Mouse (Mus musculus): ENCODE data around the gene Ciita.

Gene Ciita

DNA sequence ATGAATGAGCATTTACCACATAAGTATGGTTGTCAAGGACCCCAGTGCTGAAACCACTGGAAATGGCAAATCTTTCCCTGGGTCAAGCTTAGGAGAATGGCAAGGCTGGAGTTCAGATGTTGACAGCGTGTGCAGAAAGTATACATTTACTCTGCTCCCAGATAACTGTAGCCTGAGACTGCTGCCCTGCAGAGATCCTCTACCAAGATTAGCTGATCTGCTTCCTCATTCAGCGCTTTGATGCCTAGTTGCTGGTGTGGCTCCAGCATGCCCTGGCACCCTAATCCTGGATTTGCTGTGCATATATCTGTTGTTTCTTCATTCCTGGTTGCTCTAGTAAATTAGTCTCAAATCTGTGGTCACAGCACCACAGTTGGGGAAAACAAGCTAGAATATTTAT, 74.0 kb downstream of the Ciita start:
- no peak for DNase-seq (ENCODE audit: low spot score)

DNA sequence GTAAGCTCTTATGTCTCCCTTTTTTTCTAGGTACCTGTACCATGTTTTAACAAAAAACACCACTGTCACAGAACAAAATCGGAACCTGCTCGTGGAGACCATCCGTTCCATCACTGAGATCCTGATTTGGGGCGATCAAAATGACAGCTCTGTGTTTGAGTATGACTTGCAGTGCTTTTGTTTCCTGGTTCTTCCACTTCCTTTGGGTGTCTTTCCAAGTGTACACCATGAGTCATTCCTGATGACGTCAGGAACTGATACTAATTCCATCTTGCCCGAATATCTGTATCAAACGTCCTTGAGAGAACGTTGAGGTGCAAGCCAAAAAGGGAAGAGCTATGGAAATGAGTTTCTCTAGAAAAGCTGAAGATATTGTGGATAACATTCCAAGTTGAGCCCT, 80.1 kb downstream of the Ciita start:
- no peak for DNase-seq (ENCODE audit: low spot score)

DNA sequence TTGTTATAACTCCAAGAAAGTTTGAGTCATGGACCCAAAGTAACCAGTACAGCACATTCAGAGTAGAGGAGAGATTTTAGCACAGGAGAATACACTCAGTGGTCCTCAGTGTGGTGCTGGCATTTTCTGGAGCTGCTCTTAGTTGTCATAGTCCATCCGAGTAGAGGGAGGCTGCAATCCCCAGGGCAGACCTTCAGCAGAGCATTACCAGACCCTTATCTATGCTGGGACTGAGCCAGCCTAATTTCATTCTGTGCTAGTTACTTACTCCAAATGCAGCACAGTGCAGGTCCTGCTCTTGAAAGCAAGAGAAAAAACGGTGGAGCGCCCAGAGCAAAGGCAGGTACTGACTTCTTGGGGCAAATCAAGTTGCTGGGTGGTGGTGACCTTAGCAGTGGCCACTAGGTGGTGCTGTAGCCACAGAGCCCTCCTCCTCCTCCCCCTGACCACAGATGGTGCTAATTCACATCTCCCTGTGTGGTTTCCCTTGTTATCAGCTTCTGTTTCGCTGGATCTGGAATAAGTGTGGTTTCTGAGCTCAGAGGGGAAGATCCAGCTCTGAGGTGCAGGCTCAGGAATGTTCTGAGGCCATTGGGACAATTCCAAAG, 85.5 kb downstream of the Ciita start:
- no peak for DNase-seq (ENCODE audit: low spot score)

DNA sequence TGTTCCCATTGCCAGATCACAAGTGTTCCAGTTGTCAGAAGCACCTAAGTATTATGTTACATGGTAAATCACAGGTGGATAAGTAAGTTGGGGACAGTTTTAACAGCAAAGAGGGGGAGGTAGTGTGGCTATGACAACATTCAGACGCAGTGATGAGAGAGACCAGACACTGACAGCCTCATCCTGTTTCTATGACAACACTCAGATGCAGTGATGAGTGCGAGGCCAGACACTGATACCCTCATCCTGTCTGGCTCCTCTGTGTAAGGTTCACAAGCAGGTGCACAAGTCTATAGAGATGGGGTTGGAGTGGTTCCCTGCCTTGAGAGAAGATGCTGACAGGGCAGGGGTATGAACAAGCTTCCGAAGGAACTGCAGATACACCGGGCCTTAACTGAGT, 87.3 kb downstream of the Ciita start:
- no peak for DNase-seq (ENCODE audit: low spot score)

DNA sequence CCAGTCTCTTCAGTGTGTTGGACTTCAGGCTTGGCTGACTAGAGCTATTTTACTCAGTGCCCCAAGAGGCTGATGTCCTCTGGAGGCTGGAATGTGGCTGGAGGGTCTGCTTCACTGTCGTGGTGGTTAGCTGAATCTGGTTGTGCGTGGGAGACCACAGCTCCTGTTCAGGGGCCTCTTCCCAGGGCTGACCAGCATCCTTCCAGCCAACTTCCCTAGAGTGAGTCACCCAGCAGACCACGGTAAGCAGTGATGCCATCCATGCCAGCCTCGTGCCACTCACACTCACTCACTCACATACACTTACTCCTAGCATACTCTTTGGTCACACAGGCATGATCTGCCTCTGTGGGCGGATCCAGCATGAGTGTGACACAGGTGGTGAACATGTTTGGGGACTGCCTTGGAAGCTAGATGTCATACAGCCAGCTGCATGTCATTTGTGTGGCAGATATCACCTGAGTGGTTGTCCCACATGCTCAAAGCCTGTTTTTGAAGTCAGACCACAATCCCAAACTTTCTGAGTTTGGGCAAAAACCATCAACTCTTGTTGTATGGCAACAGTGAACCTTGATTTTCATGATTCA, 90.0 kb downstream of the Ciita start:
- DNase-seq (ENCODE audit: low spot score): no peak

DNA sequence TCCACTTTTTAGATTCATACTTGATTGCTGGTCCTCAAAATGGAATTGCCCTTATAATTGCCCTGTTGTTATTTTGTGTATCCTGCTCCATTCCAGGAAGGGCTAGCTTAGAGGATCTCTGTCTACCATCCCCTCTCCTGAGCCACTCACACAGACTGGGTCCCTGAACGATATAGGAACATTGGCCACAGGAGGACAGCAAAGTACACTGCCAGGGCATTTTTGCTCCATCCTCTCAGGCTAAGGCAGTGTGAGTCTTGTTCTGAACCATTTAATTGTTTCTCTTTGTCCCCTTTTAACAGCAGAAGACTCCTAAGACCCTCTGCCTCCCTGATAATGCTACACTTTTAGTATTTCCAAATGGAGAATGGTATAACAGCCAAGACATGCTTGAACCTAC, 90.8 kb downstream of the Ciita start:
- no peak for DNase-seq (ENCODE audit: low spot score)

DNA sequence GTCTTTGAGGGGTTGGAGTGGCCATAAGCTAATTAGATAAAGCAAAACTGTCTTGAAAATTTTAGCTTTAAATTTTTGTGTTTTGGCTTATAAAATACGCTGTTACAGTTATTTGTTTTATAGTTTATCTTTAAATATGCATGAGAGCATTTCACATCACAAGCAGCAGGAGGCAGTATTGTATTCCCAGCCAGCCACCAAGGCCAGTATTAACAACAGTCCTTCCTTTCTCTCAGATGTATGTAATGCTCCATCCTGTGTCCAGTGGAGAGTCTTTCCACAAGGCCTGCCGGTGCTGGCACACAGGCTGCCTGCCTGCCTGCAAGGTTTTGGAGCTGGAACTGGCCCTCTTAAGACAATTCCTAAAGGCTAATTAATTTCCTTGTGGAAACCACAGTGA, 92.0 kb downstream of the Ciita start:
- DNase-seq (ENCODE audit: low spot score): no peak

DNA sequence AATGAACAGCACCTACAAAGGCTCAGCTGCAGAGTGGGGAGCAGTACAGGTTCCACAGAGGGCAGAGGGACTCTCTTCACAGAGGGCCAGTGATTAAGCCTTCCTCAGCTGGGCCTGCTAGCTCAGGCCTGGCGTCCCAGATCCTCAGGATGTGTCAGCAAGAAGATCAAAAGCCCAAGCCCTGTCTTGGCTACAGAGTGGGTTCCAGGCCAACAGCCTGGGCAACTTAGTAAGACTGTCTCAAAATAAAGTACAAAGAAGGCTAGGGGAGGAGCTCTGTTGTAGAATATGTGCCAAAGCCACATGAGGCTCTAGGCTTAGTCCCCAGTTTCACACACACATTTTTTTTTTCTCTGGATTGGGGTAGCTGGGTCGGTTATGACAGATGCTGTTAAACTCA, 95.1 kb downstream of the Ciita start:
- DNase-seq (ENCODE audit: low spot score): no peak

DNA sequence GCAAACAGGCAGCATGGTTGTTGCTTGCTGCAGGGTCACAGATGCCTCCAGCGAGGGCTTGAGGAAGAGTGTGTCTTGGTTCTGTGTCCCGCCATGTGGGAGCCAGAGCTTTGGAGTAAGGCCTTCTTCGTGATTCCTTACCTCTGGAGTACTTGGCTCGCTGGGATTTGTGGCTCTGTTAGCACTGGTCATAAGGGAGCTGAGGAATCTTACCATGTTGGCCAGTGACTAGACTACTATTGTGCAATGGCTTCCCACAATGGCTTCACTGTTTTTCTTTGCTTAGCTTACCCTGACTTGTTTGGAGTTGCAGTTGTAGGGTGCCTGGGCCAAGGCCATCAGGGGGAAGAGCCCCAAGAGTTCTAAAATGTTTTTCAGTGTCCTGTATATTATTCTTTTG, 96.1 kb downstream of the Ciita start:
- no peak for DNase-seq (ENCODE audit: low spot score)

DNA sequence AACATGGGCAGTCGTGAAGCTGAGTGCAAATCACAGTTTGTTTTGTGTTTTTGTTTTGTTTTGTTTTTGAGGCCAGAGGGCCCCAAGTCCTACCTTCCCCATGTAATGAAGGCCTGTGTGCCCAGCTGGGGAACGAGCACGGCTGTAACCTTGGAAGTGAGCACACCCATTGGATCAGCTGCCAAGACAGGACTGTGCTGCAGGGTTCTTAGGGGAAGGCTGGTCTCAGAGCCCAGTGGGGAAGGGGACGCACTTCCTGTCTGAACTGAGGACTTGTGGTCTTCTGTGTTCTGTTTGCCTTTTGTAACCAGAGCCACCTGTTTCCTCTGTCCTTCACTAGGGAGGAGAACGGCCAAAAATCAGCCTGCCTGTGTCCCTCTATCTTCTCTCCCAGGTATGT, 97.7 kb downstream of the Ciita start:
- no peak for DNase-seq (ENCODE audit: low spot score)
